Mouse (Mus musculus) kidney, adult 2 months (tissue): Measurements from ENCODE around the gene Gm4340. TPM values are rescaled to one million over a fixed set of nuclear protein-coding genes. Genes with fewer than 3 reads are reported as not detected.

Experiments
- DNase-seq: peaks from one replicate; pipeline ENCODE4 v3.0.0; 2021
- H3K27ac ChIP-seq: fragments of 200-500 bp; 2 replicates; pipeline ENCODE4 v1.5.1; 2012; ENCODE audit warnings: low read depth, low read length, control low read depth, inconsistent platforms; ENCODE audit not compliant: insufficient read depth
- H3K27me3 ChIP-seq: fragments of 200-500 bp; replicated peaks from 2 replicates; pipeline ENCODE4 v1.6.1; 2012; ENCODE audit warnings: mild to moderate bottlenecking, moderate library complexity, low read length, inconsistent platforms; ENCODE audit not compliant: control insufficient read depth, insufficient read depth
- H3K36me3 ChIP-seq: fragments of 200-500 bp; 2 replicates; pipeline ENCODE4 v1.6.1; 2012; ENCODE audit warnings: mild to moderate bottlenecking, moderate library complexity, low read length, inconsistent platforms; ENCODE audit not compliant: control insufficient read depth, insufficient read depth
- H3K4me1 ChIP-seq: fragments of 200-500 bp; 2 replicates; pipeline ENCODE4 v1.6.1; 2011; ENCODE audit warnings: low read length; ENCODE audit not compliant: control insufficient read depth, insufficient read depth
- H3K4me3 ChIP-seq: fragments of 200-500 bp; 2 replicates; pipeline ENCODE4 v1.5.1; 2011; ENCODE audit warnings: mild to moderate bottlenecking, low read depth, low read length, control low read depth; ENCODE audit not compliant: insufficient read depth
- CTCF ChIP-seq: fragments of 200-500 bp; conservative IDR thresholded peaks from 2 replicates; pipeline ENCODE4 v1.5.1; 2011; ENCODE audit warnings: low read depth, mild to moderate bottlenecking, control low read depth, low read length, moderate library complexity, mixed read lengths; ENCODE audit not compliant: insufficient read depth, insufficient read length
- POLR2A ChIP-seq: fragments of 200-500 bp; IDR thresholded peaks from one replicate; pipeline ENCODE4 v1.6.1; 2011; ENCODE audit warnings: low read depth, low read length, control low read depth
- WGBS: fragments of 180-500 bp; shearing (Covaris S2); methylation state at CpG from one replicate; pipeline ENCODE4 v1.1.7; 2018; 5-methylcytosine and 5-hydroxymethylcytosine counted together
- polyA plus RNA-seq: library from polyadenylated mRNA; depleted of rRNA; stranded (reverse); fragments of >200 nt; gene quantifications from 2 replicates; pipeline ENCODE4 v1.2.3, GENCODE M21; 2012; rRNA removed

The Gm4340 gene
- polyA plus RNA-seq, 1 experiment = not detected

GRCm38 (mm10) chr10:104214527-104214926 is 20.7 kb downstream of the Gm4340 start:
- Histone ChIP-seq H3K36me3 (no peaks in the 10 kb centered on the region), H3K4me3 (no peak overlapping the region), H3K27me3 (no peaks in the 10 kb centered on the region), H3K27ac (no peak overlapping the region), H3K4me1 (no peaks in the 10 kb centered on the region)
- no peak for TF ChIP-seq POLR2A
- TF ChIP-seq CTCF = no peak
- WGBS = 90% methylated on average over 5 of the region's 5 CpGs
- no peak for DNase-seq

GRCm38 (mm10) chr10:104220303-104221021 is 26.6 kb downstream of the Gm4340 start:
- H3K27ac ChIP-seq = no peak overlapping the region
- no peaks in the 10 kb centered on the region for H3K36me3 ChIP-seq
- no peaks in the 10 kb centered on the region for H3K4me1 ChIP-seq
- WGBS = 83% methylated on average over 6 of the region's 6 CpGs
- TF ChIP-seq CTCF = no peak
- no peak for TF ChIP-seq POLR2A
- no peaks in the 10 kb centered on the region for H3K27me3 ChIP-seq
- H3K4me3 ChIP-seq = no peak overlapping the region
- no peak for DNase-seq

Other genes starting within 250 kb of the Gm4340 start
- not detected in 2 replicates for gene Gm21293, start 51.1 kb upstream of the Gm4340 start, polyA plus RNA-seq
- gene Gm6763, start 42.5 kb upstream of the Gm4340 start, polyA plus RNA-seq = not detected in 2 replicates
- not detected in 2 replicates for gene Gm8764, start 34.0 kb upstream of the Gm4340 start, polyA plus RNA-seq
- gene Gm21304, start 25.5 kb upstream of the Gm4340 start, polyA plus RNA-seq = not detected in 2 replicates
- gene Gm21312, start 17.0 kb upstream of the Gm4340 start, polyA plus RNA-seq = not detected in 2 replicates
- not detected in 2 replicates for gene Gm20765, start 8.5 kb upstream of the Gm4340 start, polyA plus RNA-seq